Mouse (Mus musculus) liver, adult 2 months (tissue): Measurements from ENCODE around the gene Ankrd50.

Experiments
- CTCF ChIP-seq: fragments of 200-500 bp; IDR thresholded peaks from 2 replicates; pipeline ENCODE4 v1.5.1; 2011; ENCODE audit warnings: low read depth, low read length, control low read depth
- POLR2A ChIP-seq: fragments of 200-500 bp; IDR thresholded peaks from 2 replicates; pipeline ENCODE4 v1.6.1; 2011; ENCODE audit warnings: low read length, control low read depth; ENCODE audit not compliant: insufficient read depth; ENCODE audit errors: extremely low read depth

DNA sequence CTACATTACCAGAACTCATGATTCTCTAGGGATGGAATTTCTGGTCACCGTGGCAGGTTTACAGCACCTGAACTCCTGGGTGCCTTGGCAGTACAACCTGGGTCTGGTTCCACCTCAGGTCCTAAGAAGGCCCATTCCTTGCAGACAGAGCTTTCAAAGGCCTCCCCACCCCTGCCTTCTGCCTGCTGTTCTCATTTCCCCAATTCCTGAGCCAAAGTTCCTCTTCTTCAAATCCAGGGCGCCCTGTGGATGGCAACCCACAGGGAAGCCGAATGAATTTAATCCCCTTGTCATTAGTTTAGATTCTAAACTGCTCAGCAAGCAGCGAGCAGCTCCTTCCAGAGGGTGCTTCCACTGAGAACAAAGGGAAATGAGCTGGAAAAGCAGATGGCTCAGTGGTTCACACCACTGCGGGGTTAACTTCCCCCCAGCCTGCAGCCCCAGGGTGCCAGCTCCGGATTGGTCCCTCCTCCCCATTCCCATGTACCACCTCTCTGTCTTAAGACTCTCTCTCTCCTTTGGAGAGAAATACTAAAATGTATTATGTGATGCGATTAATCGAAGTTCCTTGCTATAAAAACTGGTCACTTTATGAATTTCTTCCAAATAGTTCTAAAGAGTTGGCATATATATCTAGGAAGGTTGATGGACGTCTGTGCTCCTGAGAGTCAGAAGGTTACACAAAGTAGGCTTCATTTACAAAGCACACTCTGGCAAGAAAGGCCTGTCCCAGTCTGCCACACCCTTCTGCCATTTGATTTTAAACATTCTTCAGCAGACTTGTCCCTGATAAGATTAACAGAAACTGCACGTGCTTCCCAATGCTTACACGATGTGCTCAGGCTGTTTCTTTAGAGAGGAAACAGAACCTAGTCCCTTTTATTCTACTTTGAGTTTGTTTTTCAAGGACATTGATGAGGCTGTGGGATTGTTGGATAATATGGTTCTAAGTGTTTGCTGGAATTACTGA is 50.9 kb downstream of the Ankrd50 start:
- no peak for TF ChIP-seq CTCF
- TF ChIP-seq POLR2A = no peak
